Mouse (Mus musculus) bone marrow macrophage, adult 2 months (primary cell): Measurements from ENCODE around the gene Actr6.

ENCODE experiments used
- CTCF ChIP-seq: IDR thresholded peaks from 2 replicates; pipeline ENCODE4 v1.5.1; 2012; ENCODE audit warnings: low read depth, mild to moderate bottlenecking, low read length, moderate library complexity
- POLR2A ChIP-seq: IDR thresholded peaks from 2 replicates; pipeline ENCODE4 v1.6.1; 2012; ENCODE audit warnings: mild to moderate bottlenecking, low read depth, low read length, borderline replicate concordance

DNA sequence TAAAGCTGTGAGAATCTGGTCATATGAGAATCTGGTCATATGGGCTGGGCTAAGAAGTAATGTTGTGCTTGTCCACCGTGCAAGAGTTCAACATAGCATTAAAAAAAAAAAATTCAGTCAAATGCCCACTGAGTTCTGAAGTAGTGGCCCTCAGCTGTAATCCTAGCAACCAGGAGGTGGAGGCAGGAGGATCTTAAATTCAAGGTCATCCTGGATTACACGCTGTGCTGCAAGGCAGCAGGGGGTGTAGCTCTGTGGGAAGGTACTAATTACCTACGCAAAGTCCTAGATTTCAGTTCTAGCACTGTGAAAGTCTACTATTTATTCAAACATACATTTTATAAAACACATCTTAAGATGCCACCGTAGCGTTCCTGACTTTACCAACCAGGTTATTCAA, 754 bp downstream of the Actr6 start:
- no peak for TF ChIP-seq CTCF
- no peak for TF ChIP-seq POLR2A
